Mouse (Mus musculus): ENCODE measurements around the gene Sh2d2a. TPM values are rescaled to one million over a fixed set of nuclear protein-coding genes. Genes with fewer than 3 reads are reported as not detected.

Sh2d2a gene
- total and polyA plus RNA-seq, 2 experiments from 2014 or later: 0.08 TPM; not detected in 1

DNA sequence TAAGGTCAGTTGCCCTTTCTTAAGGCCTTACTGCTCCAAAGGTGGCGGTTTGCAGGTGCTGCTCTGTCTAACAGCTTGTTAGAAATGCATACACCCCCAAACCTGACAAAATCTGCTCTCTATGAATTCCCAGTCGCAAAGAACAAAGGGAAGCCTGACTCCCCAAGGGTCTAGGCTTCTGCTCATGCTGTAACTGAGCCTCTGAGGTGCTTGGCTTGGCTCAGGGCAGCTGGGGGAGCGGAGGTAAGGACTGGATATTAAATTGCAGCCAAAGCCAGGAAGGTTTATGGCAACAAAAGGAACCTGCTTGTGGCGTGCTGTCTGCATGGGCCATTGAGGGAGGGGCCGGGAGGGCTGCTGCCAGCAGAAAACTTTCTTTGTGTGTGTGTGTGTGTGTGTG is 57.3 kb downstream of the Sh2d2a start:
- Histone ChIP-seq H3K36me3 (replicated peaks; ENCODE audit: control insufficient read depth, insufficient read depth, low read length) (no peaks in the 10 kb centered on the region), H3K27me3 (ENCODE audit: control insufficient read depth, insufficient read depth, low read length) (no peaks in the 10 kb centered on the region), H3K9me3 (replicated peaks; ENCODE audit: control insufficient read depth, low read length) (no peaks in the 10 kb centered on the region), H3K4me1 (ENCODE audit: control insufficient read depth, insufficient read depth) (peaks cover 15% of the 10 kb centered on the region), H3K4me3 (ENCODE audit: low read depth, low read length) (no peak overlapping the region), H3K27ac (ENCODE audit: low read depth) (no peak overlapping the region), H3K4me2 (ENCODE audit: low read depth, low read length) (no peak overlapping the region), H3K9ac (replicated peaks; ENCODE audit: low read depth, low read length) (no peak overlapping the region)
- ATAC-seq (ENCODE audit: insufficient read depth, low read depth) (no peak), DNase-seq (ENCODE audit: low spot score) (no peak)
- TF ChIP-seq EP300 (IDR thresholded peaks at IDR 0.05; ENCODE audit: low read depth) (no peak), CTCF (IDR thresholded peaks at IDR 0.05; ENCODE audit: low read depth) (no peak)
- WGBS: 60% methylated on average over 5 of the region's 5 CpGs

Other genes with a start within 250 kb of the Sh2d2a start
- gene Arhgef11, start 229.2 kb upstream of the Sh2d2a start, total RNA-seq (2014; rRNA removed; ENCODE audit: low replicate concordance): 18.6 and 29.9 TPM in 2 replicates
- 4.5 and 5.3 TPM in 2 replicates for gene Arhgef11, start 229.2 kb upstream of the Sh2d2a start, polyA plus RNA-seq (2015; fragmentation: Nextera tagmentation; extraction: Ambion mirVana)
- 0.54 and 1.5 TPM in 2 replicates for gene Lrrc71, start 98.1 kb upstream of the Sh2d2a start, total RNA-seq (2014; rRNA removed; ENCODE audit: low replicate concordance)
- gene Lrrc71, start 98.1 kb upstream of the Sh2d2a start, polyA plus RNA-seq (2015; fragmentation: Nextera tagmentation; extraction: Ambion mirVana): 0.12 and 0.38 TPM in 2 replicates
- gene Ntrk1, start 51.6 kb upstream of the Sh2d2a start, total RNA-seq (2014; rRNA removed; ENCODE audit: low replicate concordance): 0.11 and 0.62 TPM in 2 replicates
- 0.15 and 0.16 TPM in 2 replicates for gene Ntrk1, start 51.6 kb upstream of the Sh2d2a start, polyA plus RNA-seq (2015; fragmentation: Nextera tagmentation; extraction: Ambion mirVana)
- gene Insrr, start 49.8 kb upstream of the Sh2d2a start, total RNA-seq (2014; rRNA removed; ENCODE audit: low replicate concordance): not detected in 2 replicates
- gene Insrr, start 49.8 kb upstream of the Sh2d2a start, polyA plus RNA-seq (2015; fragmentation: Nextera tagmentation; extraction: Ambion mirVana): not detected in 2 replicates
- 42.7 and 69.9 TPM in 2 replicates for gene Pear1, start 22.4 kb upstream of the Sh2d2a start, total RNA-seq (2014; rRNA removed; ENCODE audit: low replicate concordance)
- gene Pear1, start 22.4 kb upstream of the Sh2d2a start, polyA plus RNA-seq (2015; fragmentation: Nextera tagmentation; extraction: Ambion mirVana): 10.3 and 10.8 TPM in 2 replicates
- gene Prcc, start 38.9 kb downstream of the Sh2d2a start, total RNA-seq (2014; rRNA removed; ENCODE audit: low replicate concordance): 55.6 and 68.6 TPM in 2 replicates
- 10.0 and 12.1 TPM in 2 replicates for gene Prcc, start 38.9 kb downstream of the Sh2d2a start, polyA plus RNA-seq (2015; fragmentation: Nextera tagmentation; extraction: Ambion mirVana)
- 62.1 and 79.7 TPM in 2 replicates for gene Hdgf, start 59.6 kb downstream of the Sh2d2a start, total RNA-seq (2014; rRNA removed; ENCODE audit: low replicate concordance)
- 81.0 and 83.8 TPM in 2 replicates for gene Hdgf, start 59.6 kb downstream of the Sh2d2a start, polyA plus RNA-seq (2015; fragmentation: Nextera tagmentation; extraction: Ambion mirVana)
- gene Mrpl24, start 72.8 kb downstream of the Sh2d2a start, total RNA-seq (2014; rRNA removed; ENCODE audit: low replicate concordance): 53.9 and 57.1 TPM in 2 replicates
- gene Mrpl24, start 72.8 kb downstream of the Sh2d2a start, polyA plus RNA-seq (2015; fragmentation: Nextera tagmentation; extraction: Ambion mirVana): 62.3 and 67.2 TPM in 2 replicates
- 8.2 and 24.0 TPM in 2 replicates for gene Isg20l2, start 83.6 kb downstream of the Sh2d2a start, total RNA-seq (2014; rRNA removed; ENCODE audit: low replicate concordance)
- gene Isg20l2, start 83.6 kb downstream of the Sh2d2a start, polyA plus RNA-seq (2015; fragmentation: Nextera tagmentation; extraction: Ambion mirVana): 14.2 and 16.2 TPM in 2 replicates
- 14.5 and 56.8 TPM in 2 replicates for gene Rrnad1, start 84.0 kb downstream of the Sh2d2a start, total RNA-seq (2014; rRNA removed; ENCODE audit: low replicate concordance)
- gene Rrnad1, start 84.0 kb downstream of the Sh2d2a start, polyA plus RNA-seq (2015; fragmentation: Nextera tagmentation; extraction: Ambion mirVana): 7.9 and 8.0 TPM in 2 replicates
- 0.53 TPM in 1 of 2 replicates, not detected in the other for gene Crabp2, start 101.9 kb downstream of the Sh2d2a start, total RNA-seq (2014; rRNA removed; ENCODE audit: low replicate concordance)
- 0.37 and 0.62 TPM in 2 replicates for gene Crabp2, start 101.9 kb downstream of the Sh2d2a start, polyA plus RNA-seq (2015; fragmentation: Nextera tagmentation; extraction: Ambion mirVana)
- 17.2 and 35.7 TPM in 2 replicates for gene Nes, start 124.3 kb downstream of the Sh2d2a start, total RNA-seq (2014; rRNA removed; ENCODE audit: low replicate concordance)
- gene Nes, start 124.3 kb downstream of the Sh2d2a start, polyA plus RNA-seq (2015; fragmentation: Nextera tagmentation; extraction: Ambion mirVana): 9.1 and 9.9 TPM in 2 replicates
- not detected in 2 replicates for gene Bcan, start 153.5 kb downstream of the Sh2d2a start, total RNA-seq (2014; rRNA removed; ENCODE audit: low replicate concordance)
- 0.04 TPM in 1 of 2 replicates, not detected in the other for gene Bcan, start 153.5 kb downstream of the Sh2d2a start, polyA plus RNA-seq (2015; fragmentation: Nextera tagmentation; extraction: Ambion mirVana)
- gene Hapln2, start 180.8 kb downstream of the Sh2d2a start, total RNA-seq (2014; rRNA removed; ENCODE audit: low replicate concordance): not detected in 2 replicates
- 0.10 and 0.15 TPM in 2 replicates for gene Hapln2, start 180.8 kb downstream of the Sh2d2a start, polyA plus RNA-seq (2015; fragmentation: Nextera tagmentation; extraction: Ambion mirVana)
- 1.2 and 3.4 TPM in 2 replicates for gene Gpatch4, start 196.4 kb downstream of the Sh2d2a start, total RNA-seq (2014; rRNA removed; ENCODE audit: low replicate concordance)
- 10.9 and 11.6 TPM in 2 replicates for gene Gpatch4, start 196.4 kb downstream of the Sh2d2a start, polyA plus RNA-seq (2015; fragmentation: Nextera tagmentation; extraction: Ambion mirVana)
- gene Naxe, start 211.7 kb downstream of the Sh2d2a start, total RNA-seq (2014; rRNA removed; ENCODE audit: low replicate concordance): 119 and 133 TPM in 2 replicates
- gene Naxe, start 211.7 kb downstream of the Sh2d2a start, polyA plus RNA-seq (2015; fragmentation: Nextera tagmentation; extraction: Ambion mirVana): 151 and 159 TPM in 2 replicates
- not detected in 2 replicates for gene Ttc24, start 231.5 kb downstream of the Sh2d2a start, total RNA-seq (2014; rRNA removed; ENCODE audit: low replicate concordance)
- gene Ttc24, start 231.5 kb downstream of the Sh2d2a start, polyA plus RNA-seq (2015; fragmentation: Nextera tagmentation; extraction: Ambion mirVana): not detected in 2 replicates
- gene Iqgap3, start 235.2 kb downstream of the Sh2d2a start, total RNA-seq (2014; rRNA removed; ENCODE audit: low replicate concordance): 35.3 and 68.3 TPM in 2 replicates
- 5.4 and 6.8 TPM in 2 replicates for gene Iqgap3, start 235.2 kb downstream of the Sh2d2a start, polyA plus RNA-seq (2015; fragmentation: Nextera tagmentation; extraction: Ambion mirVana)

Measured in heart, postnatal 0 days (tissue).